Mouse (Mus musculus): ENCODE data around the gene Ctdsp2.

The Ctdsp2 gene

GRCm38 (mm10) chr10:126990313-126991056 is 12.0 kb downstream of the Ctdsp2 start:
- DNase-seq (ENCODE audit: low spot score in 2 of 2): peak; percentile 68 to 79

GRCm38 (mm10) chr10:126991676-126992075 is 13.2 kb downstream of the Ctdsp2 start:
- DNase-seq (ENCODE audit: low spot score in 2 of 2): no peak

- no peak for DNase-seq (ENCODE audit: low spot score in 2 of 2)
These were observed 15.1 kb downstream of the Ctdsp2 start for GRCm38 (mm10) chr10:126993621-126994020.

- no peak for DNase-seq (ENCODE audit: low spot score in 2 of 2)
These were observed 19.0 kb downstream of the Ctdsp2 start for GRCm38 (mm10) chr10:126997340-126998113.

- no peak for DNase-seq (ENCODE audit: low spot score in 2 of 2)
These were observed 22.0 kb downstream of the Ctdsp2 start, which contains the start of gene Avil for GRCm38 (mm10) chr10:127000529-127000928. Gene Avil, plus strand, starts transcription at chr10:127000709.

- no peak for DNase-seq (ENCODE audit: low spot score in 2 of 2)
These were observed 22.8 kb downstream of the Ctdsp2 start for GRCm38 (mm10) chr10:127001297-127001696.

- DNase-seq (ENCODE audit: low spot score in 2 of 2): no peak
These were observed 23.5 kb downstream of the Ctdsp2 start for GRCm38 (mm10) chr10:127002056-127002455.

GRCm38 (mm10) chr10:127002765-127003164 is 24.2 kb downstream of the Ctdsp2 start:
- no peak for DNase-seq (ENCODE audit: low spot score in 2 of 2)

GRCm38 (mm10) chr10:127003334-127003733 is 24.8 kb downstream of the Ctdsp2 start:
- no peak for DNase-seq (ENCODE audit: low spot score in 2 of 2)

- no peak for DNase-seq (ENCODE audit: low spot score in 2 of 2)
These were observed 25.3 kb downstream of the Ctdsp2 start for GRCm38 (mm10) chr10:127003806-127004205.

GRCm38 (mm10) chr10:127016488-127016887 is 38.0 kb downstream of the Ctdsp2 start:
- DNase-seq (ENCODE audit: low spot score in 2 of 2): no peak

- DNase-seq (ENCODE audit: low spot score in 2 of 2): no peak
These were observed 38.6 kb downstream of the Ctdsp2 start for GRCm38 (mm10) chr10:127017071-127017470.

GRCm38 (mm10) chr10:127018422-127018821 is 39.9 kb downstream of the Ctdsp2 start:
- no peak for DNase-seq (ENCODE audit: low spot score in 2 of 2)

GRCm38 (mm10) chr10:127030336-127031296 is 52.1 kb downstream of the Ctdsp2 start, which contains the start of gene Tsfm:
Gene Tsfm, minus strand, starts transcription at chr10:127030840.
- DNase-seq (ENCODE audit: low spot score in 2 of 2): peak; percentile 76 to 87

- DNase-seq (ENCODE audit: low spot score in 2 of 2): no peak
These were observed 54.8 kb downstream of the Ctdsp2 start for GRCm38 (mm10) chr10:127033301-127033741.

GRCm38 (mm10) chr10:127036273-127036672 is 57.8 kb downstream of the Ctdsp2 start:
- DNase-seq (ENCODE audit: low spot score in 2 of 2): no peak

GRCm38 (mm10) chr10:127037641-127038040 is 59.1 kb downstream of the Ctdsp2 start:
- DNase-seq (ENCODE audit: low spot score in 2 of 2): no peak

- DNase-seq (ENCODE audit: low spot score in 2 of 2): no peak
These were observed 62.2 kb downstream of the Ctdsp2 start for GRCm38 (mm10) chr10:127040569-127041214.

- peak in 1 of 2 experiments; percentile 35 for DNase-seq (ENCODE audit: low spot score in 2 of 2)
These were observed 62.8 kb downstream of the Ctdsp2 start, which contains the start of the genes Mettl1 and Eef1akmt3 for GRCm38 (mm10) chr10:127041274-127041766. Gene Mettl1, plus strand, starts transcription at chr10:127041414. Gene Eef1akmt3, minus strand, starts transcription at chr10:127041513.

- DNase-seq (ENCODE audit: low spot score in 2 of 2): peak; percentile 79 to 88
These were observed 63.3 kb downstream of the Ctdsp2 start for GRCm38 (mm10) chr10:127041774-127042338.

Data from frontal cortex, postnatal 14 days (tissue).